Mouse (Mus musculus) MEL (cell line): ENCODE results near the gene Scfd2. TPM values are rescaled to one million over a fixed set of nuclear protein-coding genes. Genes with fewer than 3 reads are reported as not detected.

ENCODE experiments used
- DNase-seq: peaks from one replicate; pipeline ENCODE4 v3.0.0; 2011; ENCODE audit warnings: low read depth, low spot score
- H3K27ac ChIP-seq: 2 replicates; pipeline ENCODE4 v1.5.1; 2012; ENCODE audit warnings: low read depth, mild to moderate bottlenecking, control low read depth, low read length, moderate library complexity; ENCODE audit not compliant: control insufficient read depth
- H3K27me3 ChIP-seq, 2 experiments: fragments of 150-350 bp in 1 of 2; sonication (generic) in 1 of 2; 2 replicates each; pipeline ENCODE4 v1.6.1; 2012; ENCODE audit warnings: low read length in 2 of 2, mild to moderate bottlenecking in 2 of 2, improper control_type of control experiment in 1 of 2, moderate library complexity in 1 of 2; ENCODE audit not compliant: insufficient read depth in 2 of 2, control insufficient read depth in 1 of 2
- H3K36me3 ChIP-seq, 2 experiments: 2 replicates each; pipeline ENCODE4 v1.6.1; 2012 to 2014; ENCODE audit warnings: low read length in 2 of 2, improper control_type of control experiment in 1 of 2, inconsistent platforms in 1 of 2, mild to moderate bottlenecking in 1 of 2; ENCODE audit not compliant: insufficient read depth in 2 of 2, control insufficient read depth in 1 of 2
- H3K4me1 ChIP-seq, 2 experiments: fragments of 150-350 bp in 1 of 2; sonication (generic) in 1 of 2; 2 replicates each; pipeline ENCODE4 v1.6.1; 2012; ENCODE audit warnings: low read length in 2 of 2, improper control_type of control experiment in 1 of 2, mild to moderate bottlenecking in 1 of 2; ENCODE audit not compliant: insufficient read depth in 2 of 2, control insufficient read depth in 1 of 2
- H3K4me3 ChIP-seq, 2 experiments: fragments of 150-350 bp in 1 of 2; sonication (generic) in 1 of 2; 2 replicates each; pipeline ENCODE4 v1.5.1; 2012; ENCODE audit warnings: low read depth in 2 of 2, low read length in 2 of 2, mild to moderate bottlenecking in 2 of 2, moderate library complexity in 2 of 2, control low read depth in 1 of 2, improper control_type of control experiment in 1 of 2; ENCODE audit not compliant: control insufficient read depth in 1 of 2, insufficient read depth in 1 of 2
- H3K79me2 ChIP-seq: 2 replicates; pipeline ENCODE4 v1.6.1; 2012; ENCODE audit warnings: mild to moderate bottlenecking, low read length, moderate library complexity; ENCODE audit not compliant: control insufficient read depth, poor library complexity, insufficient read depth
- H3K9ac ChIP-seq: 2 replicates; pipeline ENCODE4 v1.6.1; 2012; ENCODE audit warnings: low read depth, mild to moderate bottlenecking, control low read depth, low read length, moderate library complexity; ENCODE audit not compliant: control insufficient read depth, poor library complexity, severe bottlenecking
- H3K9me3 ChIP-seq: fragments of 150-350 bp; sonication (generic); replicated peaks from 2 replicates; pipeline ENCODE4 v1.6.1; 2012; ENCODE audit warnings: mild to moderate bottlenecking, low read length, improper control_type of control experiment, moderate library complexity; ENCODE audit not compliant: insufficient read depth
- BHLHE40 ChIP-seq: IDR thresholded peaks from 2 replicates; pipeline ENCODE4 v1.6.1; 2012; ENCODE audit warnings: low read depth, mild to moderate bottlenecking, inconsistent platforms, low read length, improper control_type of control experiment, borderline replicate concordance
- CHD1 ChIP-seq: IDR thresholded peaks from 2 replicates; pipeline ENCODE4 v1.6.1; 2012; ENCODE audit warnings: low read depth, mild to moderate bottlenecking, inconsistent platforms, low read length, improper control_type of control experiment
- CHD2 ChIP-seq: IDR thresholded peaks from 2 replicates; pipeline ENCODE4 v1.6.1; 2011; ENCODE audit warnings: low read length, improper control_type of control experiment
- CTCF ChIP-seq, 3 experiments: IDR thresholded peaks in 2 of 3; conservative IDR thresholded peaks in 1 of 3; 2 replicates each; pipeline ENCODE4 v1.5.1; 2011 to 2012; ENCODE audit warnings: low read length in 3 of 3, low read depth in 2 of 3, mild to moderate bottlenecking in 2 of 3, improper control_type of control experiment in 1 of 3, inconsistent platforms in 1 of 3, mixed read lengths in 1 of 3, moderate library complexity in 1 of 3; ENCODE audit not compliant: control insufficient read depth in 1 of 3, insufficient read depth in 1 of 3, poor library complexity in 1 of 3, severe bottlenecking in 1 of 3
- HCFC1 ChIP-seq: IDR thresholded peaks from 2 replicates; pipeline ENCODE4 v1.6.1; 2012; ENCODE audit warnings: low read depth, mild to moderate bottlenecking, inconsistent platforms, low read length, improper control_type of control experiment, moderate library complexity
- JUND ChIP-seq: IDR thresholded peaks from 2 replicates; pipeline ENCODE4 v1.6.1; 2011; ENCODE audit warnings: low read depth, mild to moderate bottlenecking, improper control_type of control experiment, low read length
- KAT2A ChIP-seq: conservative IDR thresholded peaks from 2 replicates; pipeline ENCODE4 v1.6.1; 2012; ENCODE audit warnings: low read depth, low read length, improper control_type of control experiment, inconsistent platforms
- MAFK ChIP-seq: IDR thresholded peaks from 2 replicates; pipeline ENCODE4 v1.6.1; 2011; ENCODE audit warnings: low read depth, mild to moderate bottlenecking, low read length, improper control_type of control experiment, borderline replicate concordance
- MAZ ChIP-seq: IDR thresholded peaks from 2 replicates; pipeline ENCODE4 v1.6.1; 2012; ENCODE audit warnings: low read depth, mild to moderate bottlenecking, inconsistent platforms, low read length, improper control_type of control experiment
- NELFE ChIP-seq: IDR thresholded peaks from 2 replicates; pipeline ENCODE4 v1.6.1; 2011; ENCODE audit warnings: low read depth, low read length, improper control_type of control experiment
- POLR2AphosphoS5 ChIP-seq: IDR thresholded peaks from 2 replicates; pipeline ENCODE4 v1.6.1; 2012; ENCODE audit warnings: low read depth, borderline replicate concordance, mild to moderate bottlenecking, inconsistent platforms, low read length, moderate library complexity, mixed read lengths
- SIN3A ChIP-seq: IDR thresholded peaks from 2 replicates; pipeline ENCODE4 v1.6.1; 2012; ENCODE audit warnings: low read length, improper control_type of control experiment, inconsistent platforms
- SMC3 ChIP-seq: IDR thresholded peaks from 2 replicates; pipeline ENCODE4 v1.6.1; 2011; ENCODE audit warnings: low read depth, low read length, improper control_type of control experiment
- TBP ChIP-seq: IDR thresholded peaks from 2 replicates; pipeline ENCODE4 v1.8.0; 2011; ENCODE audit warnings: low read depth, low read length, improper control_type of control experiment
- UBTF ChIP-seq: IDR thresholded peaks from 2 replicates; pipeline ENCODE4 v1.6.1; 2012; ENCODE audit warnings: low read depth, mild to moderate bottlenecking, inconsistent platforms, low read length, improper control_type of control experiment, moderate library complexity, borderline replicate concordance; ENCODE audit not compliant: insufficient read depth
- ZC3H11A ChIP-seq: IDR thresholded peaks from 2 replicates; pipeline ENCODE4 v1.6.1; 2012; ENCODE audit warnings: low read depth, mild to moderate bottlenecking, inconsistent platforms, low read length, improper control_type of control experiment
- polyA plus RNA-seq, 2 experiments: library from polyadenylated mRNA; stranded (reverse) in 1 of 2; unstranded in 1 of 2; fragments of >175 nt in 1 of 2; fragments of >200 nt in 1 of 2; gene quantifications; 2 replicates each; pipeline versions ENCODE4 v1.2.1 to v1.2.4; 2012; ENCODE audit warnings: low replicate concordance in 2 of 2, low read depth in 1 of 2; ENCODE audit not compliant: insufficient read length in 2 of 2, insufficient read depth in 1 of 2, missing spikeins in 1 of 2
- total RNA-seq: library from RNA; depleted of rRNA; stranded (reverse); fragments of 300-350 nt; gene quantifications from 2 replicates; pipeline ENCODE4 v1.2.3, GENCODE M21; 2012

The Scfd2 gene
- total and polyA plus RNA-seq, 3 experiments, result 18.8 to 20.3 TPM; not detected in 1

- no peak for DNase-seq
- Histone ChIP-seq H3K4me3 (no peak overlapping the region), H3K27me3 (no peaks in the 10 kb centered on the region), H3K9me3 (no peaks in the 10 kb centered on the region)
- TF ChIP-seq NELFE (no peak), CHD1 (no peak), KAT2A (no peak), SMC3 (no peak), ZC3H11A (no peak), BHLHE40 (no peak), JUND (no peak), MAFK (no peak), HCFC1 (no peak), CHD2 (no peak), POLR2AphosphoS5 (no peak), UBTF (no peak), SIN3A (no peak), TBP (no peak), CTCF (IDR thresholded peaks at IDR 0.05 in 2 of 3, conservative IDR thresholded peaks at IDR 0.05 in 1 of 3; ENCODE audit: control insufficient read depth in 1 of 3, insufficient read depth in 1 of 3, low read depth in 2 of 3, low read length in 3 of 3, poor library complexity in 1 of 3, severe bottlenecking in 1 of 3) (no peak)
- TF ChIP-seq, all 39 proteins: peak for 0
- Histone ChIP-seq H3K27ac (no peak overlapping the region), H3K9ac (no peak overlapping the region), H3K79me2 (no peaks in the 10 kb centered on the region), H3K36me3 (no peaks in the 10 kb centered on the region; a peak in 1 of 4 replicates), H3K4me1 (no peaks in the 10 kb centered on the region)
These were observed 80.6 kb downstream of the Scfd2 start for GRCm38 (mm10) chr5:74450977-74451376.

GRCm38 (mm10) chr5:74447517-74448334 is 83.8 kb downstream of the Scfd2 start:
- no peaks in the 10 kb centered on the region for H3K4me1 ChIP-seq
- TF ChIP-seq MAZ, result no peak
- H3K27me3 ChIP-seq, result no peaks in the 10 kb centered on the region

More at GRCm38 (mm10) chr5:74447517-74448334, 83.8 kb downstream of the Scfd2 start:
- H3K4me3 ChIP-seq, result no peak overlapping the region
- DNase-seq, result no peak
- H3K36me3 ChIP-seq, result no peaks in the 10 kb centered on the region; a peak in 1 of 4 replicates
- H3K9ac ChIP-seq, result no peak overlapping the region
- no peak overlapping the region for H3K27ac ChIP-seq
- H3K79me2 ChIP-seq, result no peaks in the 10 kb centered on the region
- no peaks in the 10 kb centered on the region for H3K9me3 ChIP-seq
